Mouse (Mus musculus): Measurements from ENCODE around the gene Trpv4.

- TF ChIP-seq POLR2A (IDR thresholded peaks at IDR 0.05; ENCODE audit: control insufficient read depth, extremely low read depth, insufficient read depth, low read length, poor library complexity) (no peak), CTCF (IDR thresholded peaks at IDR 0.05; ENCODE audit: borderline replicate concordance, control insufficient read depth, extremely low read depth, insufficient read depth, low read length, poor library complexity) (no peak)
Observed at GRCm38 (mm10) chr5:114689700-114690366, 31.6 kb upstream of the Trpv4 start.
